Mouse (Mus musculus) heart, adult 18-20 months (tissue): ENCODE data around the gene Lhx6. TPM values are rescaled to one million over a fixed set of nuclear protein-coding genes. Genes with fewer than 3 reads are reported as not detected.
A peak's percentile ranks its signal among the peaks of the same experiment; 100 is the strongest.
"Not testable (repeated sequence)": the region's sequence is repeated elsewhere in the genome, so short reads cannot be mapped to it uniquely, and the experiment has no call there.

Source experiments
- DNase-seq, 2 experiments: peaks; one replicate each; pipeline ENCODE4 v3.0.0; 2021 to 2022; ENCODE audit warnings: mixed read lengths in 1 of 2
- long read RNA-seq, 2 experiments: library from polyadenylated mRNA; stranded (forward); transcript quantifications; one replicate each; pipeline ENCODE4 v2.0.0; 2021
- total RNA-seq, 2 experiments: library from RNA; stranded (reverse); gene quantifications; 2 replicates each; pipeline ENCODE4 v1.2.3; 2021

The Lhx6 gene
- total RNA-seq = 1 to 10 TPM; 1.6 to 1.7 TPM
- long read RNA-seq, experiment 1, partial matches to known transcripts = 0 of 4 reads
- long read RNA-seq, experiment 1, other reads (novel, unspliced or antisense) = 3 of 4 reads
- long read RNA-seq, experiment 2 = 0 reads

DNA sequence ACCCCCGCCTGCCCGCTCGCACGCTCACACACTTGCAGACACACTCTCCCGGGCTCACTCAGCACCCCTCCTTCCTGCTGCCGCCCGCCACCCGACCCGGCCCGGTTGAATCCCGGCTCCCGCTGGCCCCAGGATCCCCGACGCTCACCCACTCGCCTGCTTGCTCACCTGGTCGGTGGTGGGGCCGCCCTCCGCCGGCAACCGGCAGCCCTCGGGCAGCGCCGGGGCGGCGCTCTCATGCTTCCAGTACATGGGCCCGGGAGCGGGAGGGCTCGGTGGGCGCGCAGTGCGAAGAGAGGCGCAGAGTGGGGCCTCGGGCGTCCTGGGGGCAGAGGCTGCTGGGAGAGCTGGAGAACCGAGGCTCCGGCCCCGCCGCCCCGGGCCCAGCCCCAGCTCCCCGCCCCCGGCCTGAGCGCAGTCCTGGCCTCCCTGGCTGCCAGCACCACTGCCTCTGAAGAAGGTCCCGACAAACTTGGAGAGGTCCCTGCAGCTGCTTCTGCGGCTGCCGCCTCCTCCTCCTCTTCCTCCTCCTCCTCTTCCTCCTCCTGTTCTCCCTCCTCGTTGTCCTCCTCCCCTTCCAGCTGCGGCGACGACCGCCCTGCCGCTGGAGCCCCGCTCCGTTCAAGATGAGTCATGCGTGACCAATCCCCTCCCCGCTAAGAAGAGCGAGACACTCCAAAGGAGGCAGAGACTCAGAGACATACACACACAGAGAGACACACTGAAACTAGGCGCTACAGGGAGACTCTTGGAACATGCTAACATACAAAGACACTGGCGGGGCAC is at the start of gene Lhx6:
Gene Lhx6 (minus strand): TSS at position 453 of the 786 bp plus-strand sequence.
- DNase-seq = peak; percentile 36 to 50

DNA sequence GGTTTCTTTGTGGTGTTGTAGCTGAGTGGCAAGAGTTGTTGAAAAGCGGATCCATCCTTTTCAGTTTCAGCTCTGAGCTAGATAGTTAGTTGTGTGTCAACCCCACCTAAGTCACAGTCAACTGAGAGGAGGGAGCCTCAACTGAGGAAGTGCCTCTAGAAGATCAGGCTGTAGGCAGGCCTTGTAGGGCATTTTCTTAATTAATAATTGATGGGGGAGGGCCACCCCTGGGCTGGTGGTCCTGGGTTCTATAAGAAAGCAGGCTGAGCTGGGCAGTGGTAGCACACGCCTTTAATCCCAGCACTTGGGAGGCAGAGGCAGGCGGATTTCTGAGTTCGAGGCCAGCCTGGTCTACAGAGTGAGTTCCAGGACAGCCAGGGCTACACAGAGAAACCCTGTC is 47.2 kb upstream of the Lhx6 start:
- DNase-seq = not testable (repeated sequence)

DNA sequence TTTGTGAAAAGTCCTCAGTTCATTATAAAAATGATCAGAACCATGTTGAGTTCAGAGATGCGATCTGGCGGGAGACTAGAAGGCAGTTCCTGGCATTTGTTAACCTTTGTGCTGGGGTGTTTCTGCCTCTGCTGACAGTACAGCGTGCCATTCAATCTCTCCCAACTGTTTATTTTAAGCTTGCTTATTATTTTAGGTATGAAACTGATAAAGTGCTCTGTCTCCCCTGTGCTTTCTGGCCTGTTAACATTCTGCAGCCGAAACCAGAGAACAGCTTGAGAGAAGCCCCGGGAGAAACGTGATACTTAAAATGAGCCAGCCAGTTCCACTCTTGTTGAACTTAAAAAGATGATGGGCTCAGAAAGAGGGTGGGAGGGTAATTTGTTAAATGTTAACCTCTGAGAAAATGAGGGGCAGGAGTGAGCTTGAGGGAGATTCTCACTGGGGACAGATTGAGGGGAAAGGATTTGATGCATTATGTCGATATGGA is 43.7 kb upstream of the Lhx6 start:
- no peak for DNase-seq

DNA sequence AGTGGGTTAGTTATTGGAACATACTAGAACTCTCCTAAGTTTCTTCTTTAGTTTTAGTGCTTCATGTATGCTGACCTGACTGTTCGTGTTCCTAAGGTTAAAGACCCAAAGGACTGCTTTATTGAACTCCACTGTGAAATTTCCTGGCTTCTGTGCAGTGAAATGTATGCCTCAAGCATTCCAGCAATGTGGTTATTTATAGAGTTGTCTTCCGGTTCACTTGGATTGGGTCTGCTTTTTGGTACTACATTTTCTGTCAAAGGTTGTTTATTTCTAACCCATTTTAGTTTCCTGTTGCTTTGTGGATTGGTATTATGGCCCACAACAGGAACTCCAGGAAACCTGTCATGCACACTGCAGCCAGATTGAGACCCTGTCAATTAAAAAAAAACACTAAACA is 33.9 kb upstream of the Lhx6 start:
- no peak for DNase-seq

DNA sequence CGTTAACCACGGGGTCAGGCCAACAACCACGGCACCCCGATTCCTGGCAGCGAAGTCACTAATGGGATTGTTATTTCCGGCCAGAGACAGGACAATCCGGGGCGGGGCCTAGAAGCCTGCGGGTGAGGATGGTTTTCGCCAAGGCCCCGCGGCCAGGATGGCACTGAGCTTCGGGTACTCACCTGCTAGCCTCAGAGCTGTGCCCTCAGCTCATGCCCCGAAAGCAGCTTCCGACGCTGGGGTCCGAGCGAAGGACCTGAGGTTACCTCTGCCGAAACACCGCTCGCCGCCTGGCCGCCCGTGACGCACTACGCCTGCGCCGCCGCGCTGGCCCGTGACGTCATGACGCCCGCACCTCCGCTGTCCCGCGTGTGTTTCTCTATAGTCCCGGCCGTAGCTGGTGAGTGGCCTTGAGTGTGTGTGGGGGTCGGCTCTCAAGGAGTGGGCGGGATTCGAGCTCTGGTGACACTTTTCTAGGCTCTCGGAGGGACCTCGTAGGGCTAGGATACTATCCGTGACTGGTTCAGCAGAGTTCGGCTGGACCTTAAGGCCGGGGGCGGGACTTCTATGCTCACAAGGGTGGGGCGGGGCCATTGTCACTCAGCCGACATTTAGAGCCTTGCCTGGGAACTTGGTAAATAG is 31.2 kb upstream of the Lhx6 start, which contains the start of the genes Mrrf and Rbm18:
Gene Mrrf (plus strand): TSS at position 90 of the 642 bp plus-strand sequence.
Gene Rbm18 (minus strand): TSS at position 474 of the 642 bp plus-strand sequence.
- DNase-seq = peak; percentile 94 to 95

DNA sequence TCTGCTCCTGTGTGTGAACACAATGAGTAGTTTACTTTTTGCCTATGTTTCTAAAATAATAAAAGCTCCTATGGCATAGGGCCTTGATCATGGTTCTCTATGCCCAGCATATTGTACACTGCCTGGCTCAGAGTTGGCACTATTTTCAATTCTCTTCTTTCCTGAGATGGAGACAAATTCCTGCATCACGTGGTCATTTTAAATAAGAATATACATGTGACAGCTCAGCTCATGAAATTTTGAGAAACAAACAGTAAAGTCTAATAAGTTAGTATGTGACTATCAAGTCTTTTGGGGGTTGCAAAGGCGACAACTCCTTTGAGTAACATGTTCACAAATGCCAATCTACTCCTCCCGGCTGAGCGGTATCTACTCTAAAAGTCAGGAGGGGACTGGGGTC is 30.7 kb upstream of the Lhx6 start:
- DNase-seq = no peak

DNA sequence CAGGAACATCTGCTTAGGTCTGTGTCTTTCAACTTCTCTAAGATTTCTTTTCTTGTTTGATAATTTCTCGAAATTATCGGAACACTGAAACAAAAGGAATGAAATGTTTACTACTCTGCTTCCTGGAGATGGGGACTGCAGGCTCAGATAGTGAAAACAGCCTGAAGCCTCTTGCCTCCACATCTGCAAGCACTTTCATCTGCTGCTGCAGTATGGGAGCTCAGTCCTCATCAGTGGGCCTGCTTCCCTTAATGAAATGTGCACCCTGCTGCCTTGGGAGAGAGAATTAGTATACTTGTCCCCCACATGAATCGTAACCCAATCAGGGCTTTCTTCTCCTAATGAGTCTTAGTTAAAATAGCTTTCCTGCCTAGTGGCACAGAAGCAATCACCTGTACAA is 23.8 kb upstream of the Lhx6 start:
- DNase-seq = no peak

DNA sequence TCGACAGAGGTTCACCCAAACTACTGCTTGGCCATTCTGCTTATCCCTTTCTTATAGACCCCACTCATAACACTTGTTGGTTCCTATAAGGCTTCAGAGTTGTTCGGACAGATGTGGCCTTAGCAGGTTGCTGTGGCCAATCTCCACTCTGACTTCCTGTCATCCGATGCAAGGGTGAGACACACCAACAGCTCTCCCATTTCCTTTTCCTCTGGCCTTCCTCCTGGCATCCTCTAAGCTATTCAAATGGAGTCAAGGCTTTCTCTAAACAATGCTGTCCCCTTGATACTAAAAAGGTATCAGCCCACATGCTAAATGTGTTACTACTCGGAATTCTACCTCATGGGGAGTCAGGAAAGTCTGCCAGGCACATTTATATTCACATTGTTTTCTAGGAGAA is 22.8 kb upstream of the Lhx6 start:
- peak; percentile 30 to 62 for DNase-seq

DNA sequence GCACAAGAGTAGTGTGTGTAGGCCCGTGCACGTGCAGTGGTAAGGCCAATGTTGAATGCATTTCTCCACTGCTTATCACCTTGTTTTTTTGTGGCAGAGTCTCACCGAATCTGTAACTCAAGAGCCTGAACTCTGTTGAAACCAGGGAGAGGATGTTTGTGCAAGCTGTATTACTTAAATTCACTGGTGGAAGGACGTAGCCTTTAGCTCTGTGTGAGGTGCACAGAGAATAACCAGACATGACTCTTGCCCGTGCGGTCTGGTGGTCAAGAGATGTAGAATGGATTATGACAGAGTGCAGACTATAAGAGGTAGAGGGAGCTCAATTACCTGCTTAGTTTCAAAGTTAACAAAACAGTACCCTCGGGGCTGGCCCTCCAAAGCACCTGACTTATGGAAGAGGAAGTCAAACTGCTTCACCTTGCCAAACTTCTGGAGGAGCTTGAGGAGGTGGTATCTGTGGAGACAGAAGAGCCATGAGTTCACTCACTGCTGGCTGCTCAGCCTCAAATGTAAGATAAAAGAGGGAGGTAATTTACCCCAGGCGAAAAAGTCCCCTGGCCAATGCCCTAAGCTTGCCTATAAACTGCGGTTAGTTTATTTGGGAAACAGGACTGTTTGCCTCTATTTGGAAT is 21.7 kb upstream of the Lhx6 start:
- no peak for DNase-seq

DNA sequence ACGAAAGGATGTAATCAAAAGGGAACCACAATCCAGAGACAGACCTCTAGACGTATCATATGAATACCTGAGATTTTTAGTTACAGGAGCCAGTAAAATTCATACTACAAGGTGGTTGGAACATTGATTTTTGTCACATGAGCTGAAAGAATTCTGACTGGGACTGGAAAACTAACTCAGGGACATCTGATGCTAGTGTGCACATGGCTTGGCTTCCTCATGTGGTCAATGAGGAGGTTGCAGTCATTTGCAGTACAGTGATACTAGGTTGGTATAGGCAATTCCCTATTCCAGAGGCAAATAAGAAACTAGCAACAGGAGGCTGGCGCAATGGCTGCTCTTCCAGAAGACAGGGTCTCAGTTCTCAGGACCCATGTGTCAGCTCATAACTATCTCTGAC is 7.4 kb upstream of the Lhx6 start:
- DNase-seq = no peak

DNA sequence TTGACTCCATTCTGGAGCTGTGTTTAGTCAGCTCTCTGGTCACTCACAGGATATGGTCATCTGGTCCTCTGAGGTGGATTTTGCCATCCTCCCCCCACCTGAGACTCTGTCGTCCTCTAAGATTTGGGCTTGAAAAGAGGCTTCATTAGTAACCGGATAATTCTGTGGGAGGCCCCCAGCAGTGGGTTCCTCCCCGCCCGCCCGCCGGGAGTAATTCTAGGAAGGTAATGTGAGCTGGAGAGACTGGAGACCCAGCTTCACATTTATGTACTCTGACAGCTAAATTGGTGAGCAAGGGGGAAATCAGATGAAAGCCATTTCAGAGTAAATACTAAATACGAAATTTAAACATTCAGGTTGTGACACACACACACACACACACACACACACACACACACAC is 3.4 kb upstream of the Lhx6 start:
- DNase-seq = no peak

DNA sequence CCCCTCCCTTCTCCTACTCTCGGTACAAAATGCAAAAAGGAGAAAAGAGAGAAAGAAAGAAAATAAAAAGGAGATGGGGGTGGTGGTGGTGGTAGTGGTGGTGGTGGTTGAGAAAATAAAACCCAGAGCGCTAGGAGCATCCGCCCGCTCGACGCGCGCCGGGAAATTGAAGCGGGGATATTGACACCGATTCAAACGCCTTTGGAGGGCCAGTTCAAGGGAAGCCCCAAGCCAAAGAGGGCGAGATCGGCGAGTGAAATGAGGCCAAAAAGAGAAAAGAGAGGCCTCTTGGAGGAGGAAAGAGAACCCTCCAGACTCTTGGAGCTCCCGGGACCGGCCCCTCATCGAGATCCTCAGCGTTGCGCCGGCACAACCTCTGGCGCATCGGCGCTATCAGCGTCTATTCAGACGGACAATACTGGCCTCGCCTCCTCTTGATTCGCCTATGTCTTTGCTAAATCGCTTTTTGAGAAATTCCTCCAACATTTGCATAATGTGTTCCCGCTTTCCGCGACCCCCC is 712 bp downstream of the Lhx6 start:
- DNase-seq = peak in 1 of 2 experiments; percentile 52

DNA sequence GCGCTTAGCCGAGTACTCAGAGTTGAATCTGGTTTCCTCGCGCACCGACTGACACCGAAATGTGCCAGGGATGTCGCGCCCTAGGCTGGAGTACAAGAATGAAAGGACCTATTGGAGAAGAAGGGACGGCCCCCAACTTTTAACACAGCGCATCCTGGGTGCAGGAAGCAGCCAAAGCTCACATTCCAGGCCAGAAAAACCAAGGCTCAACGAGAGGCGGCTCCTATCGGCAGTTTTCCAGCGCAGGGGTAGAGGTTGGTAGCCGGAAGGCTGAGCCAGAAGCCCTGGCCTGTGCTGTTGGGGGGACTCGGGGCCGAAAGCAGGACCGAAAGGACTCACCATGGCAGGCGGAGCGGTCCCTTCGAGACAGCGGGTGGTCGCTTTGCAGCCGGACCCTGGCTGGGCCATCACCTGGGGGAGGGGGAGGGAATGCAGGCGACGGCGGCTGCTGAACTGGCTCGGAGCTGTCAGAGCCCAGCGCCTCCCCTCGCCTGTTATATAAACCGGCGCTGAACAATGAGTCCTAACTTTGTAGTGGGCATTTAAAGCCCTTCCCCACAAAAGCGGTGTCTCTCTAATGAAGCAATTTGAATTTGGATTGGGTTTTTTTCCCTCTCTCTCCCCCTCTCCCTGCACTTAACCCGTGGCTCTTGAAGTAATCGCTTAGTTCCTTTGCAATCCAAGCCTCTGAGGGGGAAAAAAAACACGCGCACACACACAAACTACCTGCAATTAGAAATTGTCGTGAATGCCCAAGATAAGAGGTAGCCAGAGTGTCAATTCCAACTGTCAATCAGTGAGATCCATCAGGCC is 1.4 kb downstream of the Lhx6 start:
- peak; percentile 19 to 57 for DNase-seq

DNA sequence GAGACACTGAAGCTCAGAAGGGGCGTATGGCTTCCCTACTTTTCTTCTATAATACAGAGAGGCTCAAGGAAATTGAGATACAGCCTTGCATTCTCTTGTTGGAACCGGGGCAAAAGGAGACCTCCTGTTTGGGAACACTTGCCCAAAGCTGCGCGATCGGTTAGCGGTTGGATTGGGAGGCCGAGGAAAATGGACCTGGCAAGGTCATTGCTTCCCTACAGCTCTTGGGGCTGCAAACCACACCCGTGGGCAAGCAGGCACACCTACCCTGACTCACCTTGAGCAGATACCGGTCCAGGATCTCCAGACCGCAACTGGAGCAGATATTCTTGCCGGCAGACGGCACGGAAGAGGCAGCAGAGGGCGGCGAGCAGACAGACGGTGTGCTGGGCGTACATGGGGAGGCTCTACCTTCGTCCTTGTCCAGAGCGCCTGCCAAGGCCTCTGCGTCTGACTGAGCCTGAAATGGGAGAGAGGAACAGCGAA is 2.1 kb downstream of the Lhx6 start:
- no peak for DNase-seq

DNA sequence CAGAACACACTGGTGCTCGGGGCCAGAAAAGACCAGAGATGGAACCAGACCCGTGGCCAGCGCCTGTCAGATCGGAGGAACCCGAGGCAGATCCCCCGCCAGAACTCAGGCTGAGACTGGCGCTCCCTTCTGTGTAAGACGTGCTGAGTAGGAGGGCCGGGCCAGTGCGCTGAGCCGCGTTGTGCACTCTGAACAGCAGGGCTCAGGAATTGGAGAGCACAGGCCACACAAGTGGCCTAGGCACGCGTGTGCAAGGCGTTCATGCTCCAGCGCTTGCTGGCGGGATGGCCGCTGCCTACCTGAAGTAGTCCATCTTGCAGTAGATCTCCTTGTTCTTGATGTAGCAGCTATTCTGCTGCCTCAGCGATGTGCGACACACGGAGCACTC is 2.7 kb downstream of the Lhx6 start:
- DNase-seq = peak; percentile 14 to 26

DNA sequence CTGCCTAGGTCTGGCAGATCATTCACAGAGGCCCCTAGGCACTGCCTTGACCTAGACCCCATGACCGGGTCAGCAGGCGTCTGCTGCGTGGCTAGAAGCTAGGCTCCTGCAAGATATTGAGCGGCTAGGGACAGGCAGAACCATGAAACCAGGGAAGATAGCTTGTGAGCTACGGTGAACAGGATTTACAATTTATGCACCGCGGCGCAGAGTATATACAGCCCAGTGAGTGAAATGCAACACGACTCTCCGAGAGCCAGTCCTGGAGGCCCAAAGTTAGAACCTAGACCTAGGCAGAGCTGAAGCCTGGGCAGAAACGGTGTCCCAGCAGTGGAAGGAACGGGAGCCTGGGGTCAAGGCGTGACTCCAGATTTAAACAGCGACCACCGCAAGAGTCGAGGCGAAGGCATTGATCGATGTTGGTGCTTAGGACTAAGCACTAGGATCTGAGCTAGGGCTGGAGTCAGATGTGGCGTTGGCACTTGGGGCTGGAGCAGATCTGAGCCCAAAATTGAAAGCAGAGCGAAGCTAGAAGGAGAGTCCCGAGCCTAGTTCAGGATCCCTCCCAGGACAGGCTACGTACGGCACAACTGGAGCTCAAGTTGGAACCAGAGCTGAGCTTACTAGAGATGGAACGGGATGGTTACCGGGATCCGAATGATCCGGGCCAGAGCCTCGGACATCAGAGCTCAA is 3.2 kb downstream of the Lhx6 start:
- DNase-seq = no peak

DNA sequence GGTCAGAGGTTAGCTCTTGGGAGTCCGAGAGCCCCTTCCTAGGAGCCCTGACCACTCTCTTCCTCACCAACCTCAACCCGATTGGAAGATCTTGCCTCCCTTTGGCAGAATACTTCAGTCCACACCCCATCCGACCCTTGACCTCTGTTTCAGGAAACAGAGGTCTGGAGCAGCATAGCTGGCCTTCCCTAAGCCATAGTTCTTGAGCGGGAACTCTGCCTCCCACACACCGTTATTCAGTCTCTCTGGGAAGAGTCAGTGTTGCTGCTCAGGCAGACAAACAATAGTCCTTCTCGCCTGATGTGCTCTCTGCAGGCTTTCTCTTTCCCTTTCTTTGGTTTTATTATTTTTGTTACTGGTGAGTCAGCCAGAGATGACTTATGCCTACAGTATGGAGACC is 5.5 kb downstream of the Lhx6 start:
- peak in 1 of 2 experiments; percentile 46 for DNase-seq

DNA sequence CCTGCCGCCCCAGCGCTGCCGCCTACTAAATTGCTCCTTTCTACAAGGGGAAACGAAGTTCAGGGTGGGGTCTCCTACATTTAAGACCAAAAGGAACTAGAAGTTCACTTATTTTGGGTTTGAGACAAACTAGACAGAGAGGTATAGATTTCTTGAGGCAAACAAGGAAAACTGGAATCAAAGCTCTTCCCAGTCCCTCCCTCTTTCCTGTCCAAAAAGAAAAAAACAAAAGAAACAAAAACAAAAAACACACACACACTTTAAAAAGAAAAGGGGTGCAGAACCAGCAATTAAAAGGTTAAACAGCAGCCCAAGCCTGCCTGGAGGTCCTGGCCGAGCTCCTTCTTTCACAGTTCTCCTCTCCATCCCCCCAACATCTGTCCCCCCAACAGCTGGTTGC is 7.2 kb downstream of the Lhx6 start:
- DNase-seq = no peak

DNA sequence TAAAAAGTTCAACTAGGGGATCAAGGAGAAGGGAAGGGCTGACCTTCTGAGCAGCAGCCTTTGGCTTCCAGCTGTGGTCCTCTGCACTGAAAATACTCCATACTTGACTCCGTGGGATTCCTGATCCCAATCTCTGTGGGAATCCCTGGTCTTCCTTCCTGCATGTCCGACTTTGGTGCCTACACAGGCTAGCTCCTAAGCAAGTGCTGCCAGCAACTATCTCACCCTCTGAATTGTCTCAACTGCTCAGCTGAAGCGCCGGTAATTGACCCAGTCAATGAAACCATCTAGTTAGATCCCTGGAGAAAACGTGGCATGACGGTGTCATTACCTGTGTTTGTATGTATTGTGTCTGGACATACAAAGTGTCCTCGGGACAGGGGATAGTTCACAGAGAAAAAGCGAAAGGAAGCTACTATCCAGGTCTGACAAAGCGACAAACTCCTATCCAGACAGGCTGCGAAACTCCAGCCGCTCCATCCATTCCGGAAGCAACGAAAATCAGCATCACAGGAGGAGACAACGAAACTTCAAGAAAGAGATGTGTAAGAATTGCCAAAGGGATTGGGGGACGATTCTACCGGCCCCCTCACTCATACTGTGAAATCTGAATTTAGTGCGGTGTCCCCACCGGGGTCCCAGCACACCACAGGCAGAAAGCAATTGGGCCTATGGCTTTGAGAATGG is 7.9 kb downstream of the Lhx6 start:
- DNase-seq = no peak

DNA sequence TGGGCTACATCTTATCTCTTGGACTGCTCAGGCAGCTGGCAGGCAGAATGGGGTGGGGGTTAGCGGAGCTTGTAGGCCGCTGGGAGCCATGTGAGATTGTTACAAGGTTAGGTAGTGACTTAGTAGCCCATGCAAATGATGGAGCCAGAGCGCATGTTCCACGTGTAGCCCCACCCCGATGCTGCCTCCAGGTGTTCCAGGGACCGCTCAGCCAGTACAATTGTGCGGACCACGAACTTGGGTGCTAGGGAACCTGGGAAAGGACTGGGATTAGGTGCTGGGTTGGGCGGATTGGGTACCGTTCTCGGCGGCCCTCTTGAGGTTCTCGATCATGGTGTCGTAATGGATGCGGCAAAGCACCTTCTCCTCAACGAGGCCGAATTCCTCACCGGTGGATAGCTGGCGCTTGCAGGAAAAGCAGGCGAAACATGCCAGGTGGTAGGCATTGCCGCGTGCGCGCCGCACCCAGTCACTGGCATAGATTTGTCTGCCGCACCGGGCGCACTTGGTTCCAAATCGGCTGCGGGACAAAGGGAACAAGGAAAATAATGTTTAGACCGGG is 11.2 kb downstream of the Lhx6 start:
- DNase-seq = no peak
